Mouse (Mus musculus): Measurements from ENCODE around the gene Ascc2. TPM values are rescaled to one million over a fixed set of nuclear protein-coding genes. Genes with fewer than 3 reads are reported as not detected.
"Not testable (repeated sequence)": the region's sequence is repeated elsewhere in the genome, so short reads cannot be mapped to it uniquely, and the experiment has no call there.

Ascc2 gene
- polyA plus RNA-seq, 1 experiment from 2014 or later, result 17.1 TPM

DNA sequence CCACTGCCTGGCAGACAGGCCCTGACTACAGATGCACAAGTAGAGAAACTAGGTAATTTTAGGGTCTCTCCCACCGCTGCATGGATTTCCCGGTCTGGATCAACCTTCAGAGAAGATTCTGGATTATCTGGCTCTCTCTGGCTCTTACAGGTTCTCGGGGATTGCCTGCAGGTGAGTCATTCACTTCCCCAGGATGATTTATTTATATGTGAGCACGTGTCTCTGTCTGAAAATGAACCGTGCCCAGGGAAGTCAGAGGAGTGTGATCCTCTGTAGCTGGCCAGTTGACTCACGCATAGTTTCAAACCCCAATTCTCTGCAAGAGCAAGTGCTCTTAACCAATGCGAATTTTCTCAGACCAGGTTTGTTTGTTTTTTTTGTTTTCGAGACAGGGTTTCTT lies 63.2 kb downstream of the Ascc2 start:
- 90% methylated on average over 8 of the region's 8 CpGs for WGBS
- peaks cover 12% of the 10 kb centered on the region for H3K4me1 ChIP-seq (ENCODE audit: control insufficient read depth, insufficient read depth, low read length)
- H3K4me2 ChIP-seq (ENCODE audit: low read length), result no peak overlapping the region
- no peak for DNase-seq (ENCODE audit: low spot score)
- no peaks in the 10 kb centered on the region for H3K27me3 ChIP-seq (replicated peaks; ENCODE audit: control insufficient read depth, insufficient read depth, low read length)
- no peak overlapping the region for H3K4me3 ChIP-seq (ENCODE audit: low read depth, low read length)
- H3K36me3 ChIP-seq (ENCODE audit: control insufficient read depth, insufficient read depth, low read length), result peaks cover 19% of the 10 kb centered on the region
- H3K9me3 ChIP-seq (replicated peaks; ENCODE audit: control insufficient read depth, low read length), result no peaks in the 10 kb centered on the region
- no peak overlapping the region for H3K9ac ChIP-seq (ENCODE audit: low read length)
- no peak for ATAC-seq
- no peak overlapping the region for H3K27ac ChIP-seq (ENCODE audit: low read depth, low read length)

DNA sequence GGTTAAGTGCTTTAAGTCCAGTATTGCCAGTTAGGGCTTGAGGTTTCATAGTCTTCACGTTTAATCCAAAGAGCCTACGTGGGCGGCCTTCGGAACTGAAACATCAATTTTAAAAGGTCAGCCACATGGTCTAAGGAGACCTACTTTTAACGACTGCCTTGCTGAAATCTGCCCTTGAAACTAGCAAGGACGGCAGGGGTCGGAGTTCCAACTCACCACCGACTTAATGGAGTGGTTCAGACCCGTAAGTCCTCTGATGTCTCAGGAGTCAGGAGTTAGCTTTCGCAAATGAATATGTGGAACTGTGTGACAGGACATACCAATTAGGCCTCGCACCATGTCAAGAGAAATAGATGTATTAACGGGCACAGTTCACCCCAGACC lies 66.1 kb downstream of the Ascc2 start:
- Histone ChIP-seq H3K4me2 (ENCODE audit: low read length) (peak overlapping the region; percentile 91), H3K4me1 (ENCODE audit: control insufficient read depth, insufficient read depth, low read length) (peaks cover 12% of the 10 kb centered on the region), H3K36me3 (ENCODE audit: control insufficient read depth, insufficient read depth, low read length) (peaks cover 19% of the 10 kb centered on the region), H3K27ac (ENCODE audit: low read depth, low read length) (no peak overlapping the region), H3K27me3 (replicated peaks; ENCODE audit: control insufficient read depth, insufficient read depth, low read length) (no peaks in the 10 kb centered on the region), H3K9me3 (replicated peaks; ENCODE audit: control insufficient read depth, low read length) (no peaks in the 10 kb centered on the region), H3K4me3 (ENCODE audit: low read depth, low read length) (peak overlapping the region; percentile 73), H3K9ac (ENCODE audit: low read length) (peak overlapping the region; percentile 82)
- WGBS, result 7% methylated on average over 12 of the region's 12 CpGs
- ATAC-seq (no peak; the same call in 1 of the 2 replicates), DNase-seq (ENCODE audit: low spot score) (no peak)

DNA sequence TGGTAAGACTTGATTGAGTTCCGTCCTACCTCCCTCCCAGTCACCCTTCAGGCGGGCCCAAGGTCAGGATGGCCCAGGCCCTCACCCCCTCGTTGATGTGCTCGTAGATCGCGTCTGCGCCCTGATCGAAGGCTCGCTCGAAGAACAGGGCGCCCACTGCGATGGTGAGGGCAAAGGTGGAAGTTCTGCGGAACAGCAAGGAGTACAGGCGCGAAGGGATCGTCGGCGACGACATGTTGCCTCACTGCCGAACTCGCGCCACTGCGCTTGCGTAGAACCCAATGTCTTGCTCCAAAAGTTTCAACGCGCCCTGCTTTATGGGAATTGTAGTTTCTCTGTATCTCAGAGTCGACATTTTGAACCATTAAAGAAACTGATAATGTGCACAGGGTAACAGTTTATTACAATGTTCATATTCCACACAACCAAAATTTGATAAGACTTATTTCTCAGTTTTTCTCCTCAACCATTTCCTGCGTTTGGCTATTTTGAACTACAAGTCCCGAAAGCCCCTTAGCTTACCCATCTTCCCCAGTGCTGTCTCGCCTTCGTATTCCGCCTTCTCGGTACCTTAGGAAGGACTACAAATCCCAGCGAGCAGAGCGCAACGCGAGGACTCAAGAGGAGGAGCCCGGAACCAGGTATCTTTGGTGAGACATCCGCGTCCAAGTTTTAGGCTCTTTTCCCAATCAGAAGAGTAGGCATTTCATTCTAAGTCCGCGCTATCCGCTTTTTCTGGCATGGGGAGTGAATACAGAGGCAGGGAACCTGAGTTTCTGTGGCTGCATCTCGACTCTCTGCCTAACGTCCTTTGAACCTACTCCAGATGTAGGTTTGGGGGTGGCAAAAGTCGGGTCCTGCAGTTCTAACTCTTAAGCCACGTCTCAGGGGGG lies 66.8 kb downstream of the Ascc2 start, which contains the start of the genes Uqcr10 and Zmat5:
Uqcr10 (minus strand) TSS at position 271 of the 893 bp plus-strand sequence.
Zmat5 (plus strand) TSS at position 607 of the 893 bp plus-strand sequence.
- DNase-seq (ENCODE audit: low spot score) (peak; percentile 98), ATAC-seq (peak; percentile 99)
- peak within 1 kb of the TSS; percentile 91 for H3K4me2 ChIP-seq (ENCODE audit: low read length)
- WGBS, result under 1% methylated on average over 47 of the region's 47 CpGs
- peaks cover 12% of the 10 kb centered on the region for H3K4me1 ChIP-seq (ENCODE audit: control insufficient read depth, insufficient read depth, low read length)
- peak within 1 kb of the TSS; percentile 82 for H3K9ac ChIP-seq (ENCODE audit: low read length)
- H3K4me3 ChIP-seq (ENCODE audit: low read depth, low read length), result peak within 1 kb of the TSS; percentile 73
- H3K36me3 ChIP-seq (ENCODE audit: control insufficient read depth, insufficient read depth, low read length), result peaks cover 19% of the 10 kb centered on the region
- H3K27ac ChIP-seq (ENCODE audit: low read depth, low read length), result no peak within 1 kb of the TSS
- no peaks in the 10 kb centered on the region for H3K27me3 ChIP-seq (replicated peaks; ENCODE audit: control insufficient read depth, insufficient read depth, low read length)
- no peaks in the 10 kb centered on the region for H3K9me3 ChIP-seq (replicated peaks; ENCODE audit: control insufficient read depth, low read length)

DNA sequence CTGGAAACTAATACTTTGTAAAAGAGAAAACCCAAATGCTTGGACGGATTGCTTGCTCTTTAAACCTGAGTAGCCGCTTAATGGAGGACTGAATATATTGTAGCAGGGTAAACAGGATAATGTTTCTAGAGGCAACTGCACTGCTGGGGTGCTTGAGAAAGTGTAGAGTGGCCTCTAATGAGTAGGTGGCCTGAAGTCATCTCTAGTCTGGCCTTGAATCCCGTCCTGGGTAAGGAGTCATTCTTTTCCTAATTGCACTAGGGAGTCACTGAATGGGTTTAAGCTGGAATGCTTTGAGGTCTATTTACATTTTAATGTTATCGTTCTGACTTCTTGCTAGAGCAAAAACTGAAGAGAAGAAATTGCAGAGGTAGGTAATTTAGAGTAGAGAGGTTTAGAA lies 67.6 kb downstream of the Ascc2 start:
- ATAC-seq (no peak), DNase-seq (ENCODE audit: low spot score) (no peak)
- Histone ChIP-seq H3K4me1 (ENCODE audit: control insufficient read depth, insufficient read depth, low read length) (peaks cover 12% of the 10 kb centered on the region), H3K9ac (ENCODE audit: low read length) (peak overlapping the region; percentile 66), H3K4me2 (ENCODE audit: low read length) (peak overlapping the region; percentile 91), H3K27me3 (replicated peaks; ENCODE audit: control insufficient read depth, insufficient read depth, low read length) (no peaks in the 10 kb centered on the region), H3K27ac (ENCODE audit: low read depth, low read length) (no peak overlapping the region), H3K4me3 (ENCODE audit: low read depth, low read length) (peak overlapping the region; percentile 73), H3K36me3 (ENCODE audit: control insufficient read depth, insufficient read depth, low read length) (peaks cover 19% of the 10 kb centered on the region), H3K9me3 (replicated peaks; ENCODE audit: control insufficient read depth, low read length) (no peaks in the 10 kb centered on the region)
- 6% methylated on average over 4 of the region's 4 CpGs for WGBS

DNA sequence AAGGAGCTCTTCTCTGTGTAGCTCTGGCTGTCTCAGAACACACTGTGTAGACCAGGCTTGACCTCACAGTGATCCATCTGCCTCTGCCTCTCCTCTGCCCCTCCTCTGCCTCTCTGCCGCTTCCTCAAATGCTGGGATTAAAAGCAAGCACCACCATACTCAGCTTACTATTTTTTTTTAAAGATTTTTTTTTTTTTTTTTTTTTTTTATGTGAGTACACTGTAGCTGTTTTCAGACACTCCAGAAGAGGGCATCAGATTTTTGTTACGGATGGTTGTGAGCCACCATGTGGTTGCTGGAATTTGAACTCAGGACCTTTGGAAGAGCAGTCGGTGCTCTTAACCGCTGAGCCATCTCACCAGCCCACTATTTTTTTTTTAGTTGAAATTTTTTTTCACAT lies 72.6 kb downstream of the Ascc2 start:
- not testable (repeated sequence) for DNase-seq (ENCODE audit: low spot score)

DNA sequence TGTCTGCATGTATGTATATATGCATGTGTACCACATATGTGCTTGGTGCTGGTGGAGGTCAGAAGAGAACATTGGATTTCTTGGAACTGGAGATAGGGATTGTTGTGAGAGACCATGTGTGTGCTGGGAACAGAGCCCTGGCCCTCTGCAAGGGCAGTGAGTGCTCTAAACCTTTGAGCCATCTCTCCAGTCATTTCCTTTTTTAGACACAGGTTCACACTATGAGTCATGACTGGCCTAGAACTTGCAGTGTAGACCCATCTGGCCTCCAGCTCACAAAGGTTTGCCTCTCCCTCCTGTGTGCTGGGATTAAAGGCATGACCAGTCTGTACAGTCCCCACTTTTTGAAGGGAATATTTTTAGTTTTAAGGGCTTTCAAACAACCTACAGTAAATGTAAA lies 75.3 kb downstream of the Ascc2 start:
- Histone ChIP-seq H3K27ac (ENCODE audit: low read depth, low read length) (no peak overlapping the region), H3K4me2 (ENCODE audit: low read length) (no peak overlapping the region), H3K4me1 (ENCODE audit: control insufficient read depth, insufficient read depth, low read length) (no peaks in the 10 kb centered on the region), H3K9ac (ENCODE audit: low read length) (no peak overlapping the region), H3K9me3 (replicated peaks; ENCODE audit: control insufficient read depth, low read length) (no peaks in the 10 kb centered on the region), H3K36me3 (ENCODE audit: control insufficient read depth, insufficient read depth, low read length) (no peaks in the 10 kb centered on the region), H3K27me3 (replicated peaks; ENCODE audit: control insufficient read depth, insufficient read depth, low read length) (no peaks in the 10 kb centered on the region), H3K4me3 (ENCODE audit: low read depth, low read length) (no peak overlapping the region)
- ATAC-seq (no peak), DNase-seq (ENCODE audit: low spot score) (no peak)

More for the DNA sequence above, 72.6 kb downstream of the Ascc2 start:
- not testable (repeated sequence) for H3K4me1 ChIP-seq (ENCODE audit: control insufficient read depth, insufficient read depth, low read length); ATAC-seq; H3K9ac ChIP-seq (ENCODE audit: low read length); H3K9me3 ChIP-seq (replicated peaks; ENCODE audit: control insufficient read depth, low read length); H3K4me2 ChIP-seq (ENCODE audit: low read length); H3K36me3 ChIP-seq (ENCODE audit: control insufficient read depth, insufficient read depth, low read length); H3K27me3 ChIP-seq (replicated peaks; ENCODE audit: control insufficient read depth, insufficient read depth, low read length); H3K27ac ChIP-seq (ENCODE audit: low read depth, low read length); H3K4me3 ChIP-seq (ENCODE audit: low read depth, low read length)
- 93% methylated on average over 4 of the region's 4 CpGs for WGBS

DNA sequence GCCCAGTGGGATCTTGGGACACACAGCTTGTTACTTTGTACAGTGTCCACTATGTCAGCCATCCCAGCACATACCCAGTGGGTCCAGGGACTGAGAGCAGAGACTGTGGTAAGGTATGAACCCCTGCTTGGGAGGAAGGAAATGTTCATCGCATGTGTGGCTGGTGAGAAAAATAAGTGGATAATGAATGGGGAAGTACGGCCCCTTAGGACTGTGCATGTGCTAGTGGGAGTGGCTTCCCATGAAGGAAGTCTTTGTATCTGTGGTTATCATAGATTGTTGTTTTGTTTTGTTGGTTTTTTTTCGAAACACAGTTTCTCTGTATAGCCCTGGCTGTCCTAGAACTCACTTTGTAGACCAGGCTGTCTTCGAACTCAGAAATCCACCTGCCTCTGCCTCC lies 77.2 kb downstream of the Ascc2 start:
- Histone ChIP-seq H3K4me1 (ENCODE audit: control insufficient read depth, insufficient read depth, low read length) (no peaks in the 10 kb centered on the region), H3K27ac (ENCODE audit: low read depth, low read length) (no peak overlapping the region), H3K4me3 (ENCODE audit: low read depth, low read length) (no peak overlapping the region), H3K27me3 (replicated peaks; ENCODE audit: control insufficient read depth, insufficient read depth, low read length) (no peaks in the 10 kb centered on the region), H3K9ac (ENCODE audit: low read length) (no peak overlapping the region), H3K9me3 (replicated peaks; ENCODE audit: control insufficient read depth, low read length) (no peaks in the 10 kb centered on the region), H3K36me3 (ENCODE audit: control insufficient read depth, insufficient read depth, low read length) (no peaks in the 10 kb centered on the region), H3K4me2 (ENCODE audit: low read length) (no peak overlapping the region)
- WGBS, result 88% methylated on average over 4 of the region's 4 CpGs
- DNase-seq (ENCODE audit: low spot score), result no peak
- ATAC-seq, result no peak

DNA sequence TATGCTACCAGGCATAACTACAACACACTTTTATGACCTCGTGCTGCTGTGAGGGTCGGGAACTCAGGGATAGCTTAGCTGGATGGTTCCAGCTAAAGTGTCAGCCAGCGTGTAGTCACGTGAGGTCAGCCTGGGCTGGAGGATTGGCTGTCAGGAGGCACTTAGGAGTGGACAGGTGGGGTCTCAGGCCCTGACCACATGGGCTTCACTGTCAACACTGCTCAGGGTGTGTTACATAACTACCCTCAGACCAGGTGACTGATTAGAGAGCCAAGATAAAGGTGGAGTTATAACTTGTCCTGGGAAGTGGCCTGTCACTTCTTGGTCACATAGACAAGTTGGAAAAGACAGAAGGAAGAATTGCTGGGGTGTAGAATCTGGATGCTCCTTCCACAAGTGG lies 78.0 kb downstream of the Ascc2 start:
- Histone ChIP-seq H3K4me1 (ENCODE audit: control insufficient read depth, insufficient read depth, low read length) (no peaks in the 10 kb centered on the region), H3K9me3 (replicated peaks; ENCODE audit: control insufficient read depth, low read length) (no peaks in the 10 kb centered on the region), H3K9ac (ENCODE audit: low read length) (no peak overlapping the region), H3K4me2 (ENCODE audit: low read length) (no peak overlapping the region), H3K36me3 (ENCODE audit: control insufficient read depth, insufficient read depth, low read length) (no peaks in the 10 kb centered on the region), H3K4me3 (ENCODE audit: low read depth, low read length) (no peak overlapping the region), H3K27ac (ENCODE audit: low read depth, low read length) (no peak overlapping the region), H3K27me3 (replicated peaks; ENCODE audit: control insufficient read depth, insufficient read depth, low read length) (no peaks in the 10 kb centered on the region)
- 89% methylated on average over 4 of the region's 4 CpGs for WGBS
- ATAC-seq, result no peak
- no peak for DNase-seq (ENCODE audit: low spot score)

DNA sequence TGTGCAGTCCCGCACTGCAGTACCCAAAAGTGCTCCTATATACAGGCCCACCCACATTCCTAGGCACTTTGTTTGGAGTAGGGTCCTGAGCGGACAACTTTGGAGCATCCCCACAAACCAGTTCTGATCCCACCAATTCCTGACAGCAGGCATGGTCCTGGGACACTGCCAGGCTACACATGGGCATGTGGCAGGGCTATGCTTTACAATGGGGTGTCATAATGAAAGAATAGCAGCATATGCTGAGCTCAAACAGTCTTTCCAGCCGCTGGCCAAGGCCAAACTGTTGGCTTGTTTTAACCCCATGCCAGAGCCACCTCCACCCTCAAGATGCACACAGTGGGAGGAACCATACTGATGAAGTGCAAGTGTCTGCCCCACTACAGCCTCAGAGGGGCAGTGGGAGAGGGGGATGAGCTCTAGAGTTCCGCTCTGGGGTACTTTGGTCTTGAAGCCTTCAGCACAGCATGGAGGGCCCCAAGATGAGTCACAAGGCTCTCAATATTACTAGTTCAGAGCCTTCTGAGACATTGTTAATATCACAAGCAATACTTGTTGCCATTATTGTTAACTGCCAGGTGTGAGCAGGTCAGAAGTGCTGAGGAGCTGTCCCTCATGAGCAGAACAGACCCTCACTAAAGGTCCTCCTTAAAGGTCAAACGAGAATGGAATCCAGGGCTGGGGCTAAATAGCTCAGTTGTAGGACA lies 79.1 kb downstream of the Ascc2 start:
- ATAC-seq, result no peak
- no peak overlapping the region for H3K4me2 ChIP-seq (ENCODE audit: low read length)
- H3K27ac ChIP-seq (ENCODE audit: low read depth, low read length), result no peak overlapping the region
- DNase-seq (ENCODE audit: low spot score), result peak; percentile 14
- H3K4me3 ChIP-seq (ENCODE audit: low read depth, low read length), result no peak overlapping the region
- H3K4me1 ChIP-seq (ENCODE audit: control insufficient read depth, insufficient read depth, low read length), result no peaks in the 10 kb centered on the region
- 80% methylated on average over 5 of the region's 5 CpGs for WGBS
- H3K36me3 ChIP-seq (ENCODE audit: control insufficient read depth, insufficient read depth, low read length), result no peaks in the 10 kb centered on the region
- no peaks in the 10 kb centered on the region for H3K27me3 ChIP-seq (replicated peaks; ENCODE audit: control insufficient read depth, insufficient read depth, low read length)
- H3K9ac ChIP-seq (ENCODE audit: low read length), result no peak overlapping the region
- H3K9me3 ChIP-seq (replicated peaks; ENCODE audit: control insufficient read depth, low read length), result no peaks in the 10 kb centered on the region

All from forebrain, embryonic 14.5 days (tissue).